Mouse (Mus musculus) lung, postnatal 0 days (tissue): ENCODE measurements around the gene Igfbp1. TPM values are rescaled to one million over a fixed set of nuclear protein-coding genes. Genes with fewer than 3 reads are reported as not detected.

Experiments used
- ATAC-seq: fragments of 200-750 bp; cut with Nextera tagmentation; 2 replicates; pipeline ENCODE4 v1.8.0; 2017; ENCODE audit warnings: moderate library complexity
- DNase-seq: peaks from one replicate; pipeline ENCODE4 v3.0.0-alpha.2; 2016; ENCODE audit warnings: low spot score
- H3K27ac ChIP-seq: fragments of 300-500 bp; sonication (generic); 2 replicates; pipeline ENCODE4 v1.5.1; 2014; ENCODE audit warnings: antibody characterized with exemption, mild to moderate bottlenecking, low read length, mixed read lengths
- H3K27me3 ChIP-seq: fragments of 300-500 bp; sonication (generic); replicated peaks from 2 replicates; pipeline ENCODE4 v1.6.1; 2014; ENCODE audit warnings: low read length, mixed read lengths; ENCODE audit not compliant: insufficient read depth
- H3K36me3 ChIP-seq: fragments of 300-500 bp; sonication (generic); 2 replicates; pipeline ENCODE4 v1.6.1; 2014; ENCODE audit warnings: low read length, mixed read lengths; ENCODE audit not compliant: insufficient read depth
- H3K4me1 ChIP-seq: fragments of 300-500 bp; sonication (generic); 2 replicates; pipeline ENCODE4 v1.6.1; 2014; ENCODE audit warnings: antibody characterized with exemption, low read depth, low read length, mixed read lengths; ENCODE audit not compliant: insufficient read depth
- H3K4me2 ChIP-seq: fragments of 300-500 bp; sonication (generic); replicated peaks from 2 replicates; pipeline ENCODE4 v1.6.1; 2014; ENCODE audit warnings: low read depth, mild to moderate bottlenecking, low read length, moderate library complexity, mixed read lengths
- H3K4me3 ChIP-seq: fragments of 300-500 bp; sonication (generic); 2 replicates; pipeline ENCODE4 v1.5.1; 2014; ENCODE audit warnings: low read depth, low read length
- H3K9ac ChIP-seq: fragments of 300-500 bp; sonication (generic); replicated peaks from 2 replicates; pipeline ENCODE4 v1.6.1; 2014; ENCODE audit warnings: low read depth, mild to moderate bottlenecking
- H3K9me3 ChIP-seq: fragments of 300-500 bp; sonication (generic); 2 replicates; pipeline ENCODE4 v1.6.1; 2016; ENCODE audit warnings: low read length, mixed read lengths
- CTCF ChIP-seq: IDR thresholded peaks from 2 replicates; pipeline ENCODE4 v1.5.1; 2016; ENCODE audit warnings: antibody characterized with exemption, mild to moderate bottlenecking
- EP300 ChIP-seq: IDR thresholded peaks from 2 replicates; pipeline ENCODE4 v1.6.1; 2016; ENCODE audit warnings: antibody characterized with exemption, mild to moderate bottlenecking, control low read depth
- WGBS: fragments of 180-500 bp; shearing (Covaris S2); extraction: QIAGEN DNeasy Blood & Tissue Kit; methylation state at CpG from one replicate; pipeline ENCODE4 v1.1.7; 2014; 5-methylcytosine and 5-hydroxymethylcytosine counted together
- polyA plus RNA-seq: library from polyadenylated mRNA; unstranded; fragments of >200 nt; fragmentation: Nextera tagmentation; extraction: Ambion mirVana; gene quantifications from 2 replicates; pipeline ENCODE4 v1.2.1, GENCODE M21; 2015

Gene Igfbp1
- 0.23 and 0.69 TPM in 2 replicates for polyA plus RNA-seq

GRCm38 (mm10) chr11:7197491-7197941 is at the start of gene Igfbp1:
Igfbp1 (plus strand) TSS chr11:7197782.
- no peak for DNase-seq
- no peak within 1 kb of the TSS for H3K4me2 ChIP-seq

GRCm38 (mm10) chr11:7147945-7148344 is 49.6 kb upstream of the Igfbp1 start:
- WGBS, result 90% methylated on average over 7 of the region's 7 CpGs
- DNase-seq (no peak), ATAC-seq (no peak)
- Histone ChIP-seq H3K4me2 (no peak overlapping the region), H3K27me3 (no peaks in the 10 kb centered on the region), H3K27ac (no peak overlapping the region), H3K36me3 (no peaks in the 10 kb centered on the region), H3K4me3 (no peak overlapping the region), H3K4me1 (no peaks in the 10 kb centered on the region), H3K9ac (no peak overlapping the region), H3K9me3 (no peaks in the 10 kb centered on the region)
- TF ChIP-seq CTCF (no peak), EP300 (no peak)

More at GRCm38 (mm10) chr11:7197491-7197941, at the start of gene Igfbp1:
- TF ChIP-seq CTCF (no peak), EP300 (no peak)
- Histone ChIP-seq H3K9me3 (no peaks in the 10 kb centered on the region), H3K36me3 (no peaks in the 10 kb centered on the region), H3K9ac (no peak within 1 kb of the TSS), H3K4me1 (no peaks in the 10 kb centered on the region), H3K27ac (0 out of 2 replicates have a peak within 1 kb of the TSS, but pooled peaks have one; percentile 38), H3K4me3 (no peak within 1 kb of the TSS), H3K27me3 (no peaks in the 10 kb centered on the region)
- WGBS, result 49% methylated on average over 12 of the region's 12 CpGs
- ATAC-seq, result no peak

- no peak for TF ChIP-seq CTCF
- TF ChIP-seq EP300, result no peak
- H3K27ac ChIP-seq, result no peak overlapping the region
- no peaks in the 10 kb centered on the region for H3K4me1 ChIP-seq
- no peak overlapping the region for H3K4me3 ChIP-seq
- DNase-seq (no peak), ATAC-seq (no peak)
- H3K36me3 ChIP-seq, result no peaks in the 10 kb centered on the region
- 62% methylated on average over 7 of the region's 7 CpGs for WGBS
- no peak overlapping the region for H3K4me2 ChIP-seq
- no peaks in the 10 kb centered on the region for H3K9me3 ChIP-seq
- no peak overlapping the region for H3K9ac ChIP-seq
- no peaks in the 10 kb centered on the region for H3K27me3 ChIP-seq
Observed at GRCm38 (mm10) chr11:7149471-7149870, 48.1 kb upstream of the Igfbp1 start.

- TF ChIP-seq EP300, result no peak
- TF ChIP-seq CTCF, result no peak
- Histone ChIP-seq H3K9me3 (no peaks in the 10 kb centered on the region), H3K36me3 (no peaks in the 10 kb centered on the region), H3K4me3 (no peak overlapping the region), H3K27me3 (no peaks in the 10 kb centered on the region), H3K9ac (no peak overlapping the region), H3K4me2 (no peak overlapping the region), H3K4me1 (no peaks in the 10 kb centered on the region), H3K27ac (no peak overlapping the region)
- ATAC-seq, result no peak
- no peak for DNase-seq
- 84% methylated on average over 8 of the region's 8 CpGs for WGBS
Observed at GRCm38 (mm10) chr11:7150511-7150910, 47.1 kb upstream of the Igfbp1 start.

GRCm38 (mm10) chr11:7152371-7152770 is 45.2 kb upstream of the Igfbp1 start:
- Histone ChIP-seq H3K27ac (no peak overlapping the region), H3K9ac (no peak overlapping the region), H3K4me2 (no peak overlapping the region), H3K27me3 (no peaks in the 10 kb centered on the region), H3K4me3 (no peak overlapping the region), H3K9me3 (no peaks in the 10 kb centered on the region), H3K4me1 (no peaks in the 10 kb centered on the region), H3K36me3 (no peaks in the 10 kb centered on the region)
- no peak for TF ChIP-seq EP300
- TF ChIP-seq CTCF, result no peak
- WGBS, result 90% methylated on average over 12 of the region's 12 CpGs
- ATAC-seq (no peak), DNase-seq (no peak)

GRCm38 (mm10) chr11:7153081-7153480 is 44.5 kb upstream of the Igfbp1 start:
- Histone ChIP-seq H3K27ac (no peak overlapping the region), H3K9me3 (no peaks in the 10 kb centered on the region), H3K9ac (no peak overlapping the region), H3K27me3 (no peaks in the 10 kb centered on the region), H3K4me3 (no peak overlapping the region), H3K4me1 (no peaks in the 10 kb centered on the region), H3K36me3 (no peaks in the 10 kb centered on the region), H3K4me2 (no peak overlapping the region)
- DNase-seq, result no peak
- ATAC-seq, result no peak
- WGBS, result 61% methylated on average over 8 of the region's 8 CpGs
- no peak for TF ChIP-seq EP300
- no peak for TF ChIP-seq CTCF

GRCm38 (mm10) chr11:7156427-7156826 is 41.2 kb upstream of the Igfbp1 start:
- H3K27ac ChIP-seq, result no peak overlapping the region
- no peaks in the 10 kb centered on the region for H3K9me3 ChIP-seq
- ATAC-seq, result no peak; the same call in 1 of the 2 replicates
- no peak overlapping the region for H3K4me3 ChIP-seq
- 40% methylated on average over 4 of the region's 4 CpGs for WGBS
- H3K9ac ChIP-seq, result no peak overlapping the region
- no peak overlapping the region for H3K4me2 ChIP-seq
- H3K36me3 ChIP-seq, result no peaks in the 10 kb centered on the region
- 0 out of 2 replicates have a peak, but pooled peaks cover 7% of the 10 kb centered on the region for H3K4me1 ChIP-seq
- TF ChIP-seq EP300 (no peak), CTCF (no peak)
- DNase-seq, result no peak
- H3K27me3 ChIP-seq, result no peaks in the 10 kb centered on the region
